Mouse (Mus musculus) gastrocnemius, postnatal 4 days (tissue): ENCODE measurements around the gene Acat3. TPM values are rescaled to one million over a fixed set of nuclear protein-coding genes. Genes with fewer than 3 reads are reported as not detected.

ENCODE experiments used
- total RNA-seq, 2 experiments: library from RNA; stranded (reverse); gene quantifications; 2 replicates each; pipeline ENCODE4 v1.2.3; 2021

The Acat3 gene
- total RNA-seq, 2 experiments from 2014 or later: 0.49 TPM; not detected in 1

Other genes starting within 250 kb of the Acat3 start
- gene Igf2r, start 170.9 kb downstream of the Acat3 start, total RNA-seq: 100 to 1,000 TPM; 178 to 206 TPM
- 1 to 10 TPM; 1.3 to 1.6 TPM for gene Mas1, start 72.5 kb downstream of the Acat3 start, total RNA-seq
- gene Mrgprh, start 64.6 kb downstream of the Acat3 start, total RNA-seq: 1 to 10 TPM; 1.8 to 2.0 TPM
- gene Pnldc1, start 30.4 kb downstream of the Acat3 start, total RNA-seq: 1 to 10 TPM in 1 of 2 experiments, under 1 TPM in 1; 0.31 to 2.0 TPM
- 100 to 1,000 TPM; 290 to 292 TPM for gene Tcp1, start 24.9 kb downstream of the Acat3 start, total RNA-seq
- 10 to 100 TPM; 81.4 to 83.4 TPM for gene Mrpl18, start 24.3 kb downstream of the Acat3 start, total RNA-seq
- 10 to 100 TPM; 23.3 to 26.6 TPM for gene Acat2, start 20.1 kb upstream of the Acat3 start, total RNA-seq
- 10 to 100 TPM; 51.2 to 58.4 TPM for gene Wtap, start 53.6 kb upstream of the Acat3 start, total RNA-seq
- gene Sod2, start 66.2 kb upstream of the Acat3 start, total RNA-seq: 100 to 1,000 TPM; 184 to 217 TPM
- gene Gpr31b, start 111.7 kb upstream of the Acat3 start, total RNA-seq: not detected
- under 1 TPM; 0.37 to 0.39 TPM for gene Tcp10b, start 120.5 kb upstream of the Acat3 start, total RNA-seq
- under 1 TPM in 1 of 2 experiments, not detected in 1; 0.34 TPM for gene Unc93a, start 191.2 kb upstream of the Acat3 start, total RNA-seq